Mouse (Mus musculus) v-Abl transformed pro-B cells (cell line): ENCODE results near the gene Cntnap1.

Experiments used
- in situ Hi-C, 2 experiments: fragments of 400-800 bp; cut with MboI; formaldehyde crosslinking; loops; one replicate each; pipeline ENCODE4 v1.15.1; 2025; ENCODE audit not compliant: unreplicated experiment in 2 of 2

Cntnap1 gene

DNA sequence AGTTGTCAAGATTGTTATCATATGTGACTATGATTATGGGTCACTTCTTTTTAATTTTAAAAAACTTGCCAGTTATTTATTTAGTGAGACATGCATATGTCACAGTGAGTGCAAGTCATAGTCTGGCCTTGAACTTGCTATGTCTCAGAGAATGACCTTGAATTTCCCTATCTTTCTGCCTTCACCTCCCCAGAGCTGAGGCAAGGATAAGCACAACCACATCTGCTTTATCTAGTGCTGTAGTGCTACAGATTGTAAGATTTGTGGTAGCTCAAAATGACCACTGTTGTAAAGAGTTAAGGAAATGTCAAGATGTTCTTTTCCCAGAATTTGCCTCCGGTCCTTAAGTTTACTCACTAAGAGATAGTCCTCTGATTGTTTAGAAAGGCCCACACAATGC, 62.9 kb downstream of the Cntnap1 start:
- in situ Hi-C loops: no loop called here

DNA sequence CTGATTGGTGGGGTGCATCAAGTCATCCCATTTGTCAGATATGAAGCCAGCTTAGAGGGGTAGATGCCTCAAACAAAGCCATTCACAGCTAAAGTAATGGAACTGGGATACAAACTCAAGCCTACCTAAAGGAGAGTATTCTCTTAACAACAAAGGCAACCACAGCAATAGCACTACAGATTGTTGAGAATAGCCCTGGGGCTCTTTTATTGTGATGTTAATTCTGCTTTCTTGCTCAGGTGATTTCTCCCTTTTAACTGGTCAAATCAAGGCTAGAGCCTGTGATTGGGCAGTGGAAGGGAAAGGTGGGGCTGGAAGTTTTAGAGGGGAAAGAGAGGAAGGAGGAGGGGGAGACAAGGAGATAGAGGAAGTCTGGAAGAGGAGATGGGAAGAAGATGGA, 63.8 kb downstream of the Cntnap1 start:
- in situ Hi-C loops: no loop called here

DNA sequence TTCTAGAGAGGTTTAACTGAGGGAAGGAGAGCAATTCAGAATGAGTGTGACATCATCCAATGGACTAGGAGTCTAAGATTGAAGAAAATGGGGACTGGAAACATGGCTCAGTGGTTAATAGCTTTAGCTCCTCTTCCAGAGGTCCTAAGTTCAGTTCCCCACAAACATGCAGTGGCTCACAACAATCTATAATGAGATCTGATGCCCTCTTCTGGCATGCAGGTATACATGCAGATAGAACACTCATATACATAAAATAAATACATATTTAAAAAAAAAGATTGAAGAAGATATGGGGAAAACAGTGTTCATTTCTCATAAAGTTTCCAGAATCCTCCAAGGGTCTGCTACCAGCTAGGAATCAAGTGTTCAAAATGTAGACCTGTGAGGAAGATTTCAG, 65.1 kb downstream of the Cntnap1 start:
- in situ Hi-C loops: no loop called here

DNA sequence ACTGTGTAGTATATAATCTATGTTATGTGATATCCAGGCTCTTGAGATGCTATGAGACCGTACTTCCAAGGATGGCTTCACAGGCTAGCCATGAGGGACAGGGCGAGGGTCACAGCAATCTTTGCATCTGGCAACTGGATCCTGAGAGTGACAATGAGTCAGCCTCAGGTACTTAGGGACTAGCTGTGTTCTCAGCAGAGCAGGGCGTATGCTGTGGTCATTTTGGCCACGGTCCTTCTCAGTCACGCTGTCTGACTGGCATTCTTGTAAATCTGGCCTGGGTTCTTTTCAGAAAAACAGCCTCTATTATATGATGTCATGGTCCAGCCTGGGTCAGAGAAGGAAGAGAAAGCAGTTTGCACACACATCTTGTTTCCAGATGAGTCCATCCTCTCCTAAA, 66.5 kb downstream of the Cntnap1 start:
- in situ Hi-C loops: no loop called here

DNA sequence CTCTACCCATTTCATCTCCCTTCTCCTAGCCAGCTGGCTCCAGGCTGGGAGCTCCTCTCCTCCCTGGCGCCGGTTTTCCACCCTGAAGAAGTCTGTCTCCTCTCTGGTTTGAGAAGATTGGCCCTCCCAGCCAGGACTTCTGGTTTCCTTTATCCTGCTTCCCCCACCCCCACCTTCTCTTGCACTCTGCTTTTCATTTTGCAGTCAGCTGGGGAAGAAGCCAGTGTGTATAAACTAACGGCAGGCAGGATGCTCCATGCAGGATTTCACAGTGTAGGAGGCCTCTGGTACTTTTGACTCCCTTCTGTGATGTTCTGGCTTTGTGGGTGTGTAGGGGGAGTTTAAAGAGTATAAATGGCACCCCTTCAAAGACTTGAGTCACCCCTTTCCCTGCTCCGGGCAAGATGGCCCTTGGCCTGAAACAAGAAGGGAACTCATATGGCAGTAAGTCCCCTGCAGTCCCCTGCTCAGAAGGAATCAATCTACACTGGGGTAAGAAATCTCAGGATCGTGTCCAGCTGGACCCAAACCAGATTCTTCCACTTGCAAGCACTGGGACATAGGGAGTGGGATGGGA, 67.8 kb downstream of the Cntnap1 start:
- in situ Hi-C loops: no loop called here
